Mouse (Mus musculus) kidney, adult 8-10 months (tissue): ENCODE measurements around the gene Gm17019.
"Not testable (repeated sequence)": the region's sequence is repeated elsewhere in the genome, so short reads cannot be mapped to it uniquely, and the experiment has no call there.

ENCODE experiments used
- DNase-seq, 2 experiments: peaks; one replicate each; pipeline ENCODE4 v3.0.0; 2022

Gm17019 gene

GRCm38 (mm10) chr5:14996670-14997249, 36.0 kb downstream of the Gm17019 start:
- not testable (repeated sequence) for DNase-seq

- not testable (repeated sequence) for DNase-seq
Observed at GRCm38 (mm10) chr5:14994124-14994523, 38.7 kb downstream of the Gm17019 start.

DNA sequence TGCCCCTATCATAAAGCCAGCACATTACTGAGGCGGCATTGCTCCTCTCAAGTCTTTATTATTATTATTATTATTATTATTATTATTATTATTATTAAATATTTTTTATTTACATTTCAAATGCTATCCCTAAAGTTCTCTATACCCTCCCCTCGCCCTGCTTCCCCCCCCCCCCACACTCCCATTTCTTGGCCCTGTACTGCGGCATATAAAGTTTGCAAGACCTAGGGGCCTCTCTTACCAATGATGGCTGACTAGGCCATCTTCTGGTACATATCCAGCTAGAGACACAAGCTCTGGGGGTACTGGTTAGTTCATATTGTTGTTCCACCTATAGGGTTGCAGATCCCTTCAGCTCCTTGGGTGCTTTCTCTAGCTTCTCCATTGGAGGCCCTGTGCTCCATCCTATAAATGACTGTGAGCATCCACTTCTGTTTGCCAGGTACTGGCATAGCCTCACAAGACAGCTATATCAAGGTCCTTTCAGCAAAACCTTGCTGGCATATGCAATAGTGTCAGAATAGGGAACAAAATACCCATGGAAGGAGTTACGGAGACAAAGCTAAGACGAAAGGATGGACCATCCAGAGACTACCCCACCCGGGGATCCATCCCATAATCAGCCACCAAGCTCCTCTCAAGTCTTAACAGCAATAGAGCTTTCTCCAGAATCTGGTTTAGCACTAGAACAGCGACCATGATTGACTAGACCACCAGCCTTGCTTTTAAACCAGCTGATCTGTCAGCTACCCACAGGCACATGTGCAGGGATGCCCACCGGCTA, 42.2 kb downstream of the Gm17019 start:
- not testable (repeated sequence) for DNase-seq

- not testable (repeated sequence) for DNase-seq
Observed at GRCm38 (mm10) chr5:14986649-14987387, 46.0 kb downstream of the Gm17019 start.
